Mouse (Mus musculus): ENCODE results near the gene Chd6.

Chd6 gene

DNA sequence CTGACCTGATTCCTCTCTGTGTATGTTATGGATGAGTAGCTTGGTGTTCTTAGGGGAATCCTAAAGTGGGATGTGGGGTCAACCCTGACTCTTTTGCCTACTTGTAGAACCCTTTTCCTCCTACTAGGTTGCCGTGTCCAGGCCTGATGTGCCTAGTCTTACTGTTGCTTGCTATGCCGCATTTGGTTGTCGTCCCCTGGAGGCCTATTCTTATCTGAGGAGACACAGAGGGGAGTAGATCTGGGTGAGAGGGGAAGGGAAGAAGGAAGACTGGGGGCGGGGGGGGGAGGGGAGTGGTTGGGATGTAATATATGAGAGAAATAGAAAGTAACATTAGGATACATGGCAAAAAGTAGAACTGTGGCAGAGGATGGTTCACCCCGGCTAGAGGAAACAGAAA, 33.3 kb downstream of the Chd6 start:
- DNase-seq (ENCODE audit: low read depth, low spot score), result no peak

DNA sequence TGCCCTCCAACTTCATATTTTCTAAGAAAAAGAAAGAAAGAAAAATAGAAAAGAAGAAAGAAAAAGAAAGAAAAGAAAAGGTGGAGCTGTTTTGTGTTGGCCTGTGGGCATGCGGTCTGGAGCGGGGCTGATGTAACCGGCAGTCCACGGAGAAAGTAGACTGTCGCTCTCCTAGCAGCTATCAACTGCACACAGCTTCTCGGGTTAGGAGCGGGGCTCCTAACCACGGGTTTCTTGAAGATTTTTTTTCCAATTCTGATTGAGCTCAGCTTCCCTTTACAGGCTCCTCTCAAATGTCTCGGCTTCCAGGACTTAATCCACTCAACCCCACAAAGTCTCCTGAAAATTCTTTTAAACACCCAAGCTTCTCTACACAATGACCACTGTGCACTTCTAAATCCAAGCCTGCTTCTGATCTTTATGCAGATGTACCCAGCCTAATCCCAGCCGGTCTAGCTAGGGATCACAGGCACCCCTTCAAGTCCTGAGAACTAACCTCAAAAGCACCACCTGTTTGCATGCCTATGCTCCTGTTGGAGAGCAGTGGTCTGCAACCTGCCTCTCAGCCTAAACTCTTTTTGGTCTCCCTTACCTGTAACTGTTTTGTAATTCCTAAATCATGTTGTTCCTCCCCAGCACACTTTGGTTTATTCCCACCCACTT, 42.6 kb downstream of the Chd6 start:
- no peak for DNase-seq (ENCODE audit: low read depth, low spot score)

DNA sequence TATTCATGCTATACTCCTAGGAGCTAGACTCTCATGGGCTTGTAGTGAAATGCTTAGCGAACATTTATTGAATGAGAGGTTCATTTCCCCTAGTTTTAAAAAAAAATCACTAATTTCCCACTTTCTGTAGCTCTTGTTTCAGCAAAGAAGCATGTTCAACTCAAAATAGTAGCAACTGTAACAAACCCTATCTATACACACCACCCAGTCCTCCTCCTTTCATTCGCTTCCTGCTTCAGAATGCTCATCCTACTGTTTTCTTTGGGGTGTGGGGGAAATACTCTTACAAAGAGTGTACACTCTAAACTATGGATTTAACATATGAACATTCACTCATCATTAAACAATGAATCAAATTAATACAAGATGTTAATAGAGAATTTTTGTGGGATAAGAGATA, 43.3 kb downstream of the Chd6 start:
- no peak for DNase-seq (ENCODE audit: low read depth, low spot score)

DNA sequence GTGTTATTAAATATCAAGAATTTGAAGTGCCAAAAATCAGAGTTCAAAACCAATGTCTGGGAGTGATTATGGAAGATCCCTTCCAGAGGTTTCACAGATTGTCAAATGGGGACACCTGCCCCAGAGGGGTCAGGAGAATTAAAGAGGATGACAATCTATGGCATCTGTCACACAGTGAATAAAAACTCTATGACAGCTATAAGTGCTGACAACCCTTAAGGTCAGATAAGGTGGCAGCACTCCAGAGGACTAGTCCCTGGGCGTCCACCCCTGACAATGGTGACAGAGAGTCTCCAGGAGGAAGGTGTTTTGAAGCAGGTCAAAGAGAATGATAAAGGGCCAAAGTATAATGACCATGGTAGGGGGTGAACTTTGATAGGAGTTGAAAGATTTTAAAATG, 44.0 kb downstream of the Chd6 start:
- DNase-seq (ENCODE audit: low read depth, low spot score), result no peak

DNA sequence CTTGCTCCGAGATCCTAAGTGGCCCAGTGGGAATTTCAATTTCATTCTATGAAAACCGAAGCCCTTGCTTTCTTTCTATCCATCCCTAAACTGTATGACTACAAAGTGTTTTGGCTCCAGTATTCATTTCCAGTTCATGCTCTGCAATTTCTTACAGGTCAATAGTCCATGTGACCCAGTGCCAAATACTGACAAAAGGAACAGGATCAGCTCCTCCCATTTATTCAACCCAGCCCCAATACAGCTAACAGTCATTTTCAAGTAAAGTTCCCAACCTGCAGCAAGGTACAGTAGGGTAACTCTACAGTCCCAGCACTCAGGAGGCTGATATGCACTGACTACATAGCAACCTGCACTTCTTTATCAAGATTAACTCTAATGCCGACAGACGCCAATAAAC, 50.0 kb downstream of the Chd6 start:
- DNase-seq (ENCODE audit: low read depth, low spot score), result no peak

DNA sequence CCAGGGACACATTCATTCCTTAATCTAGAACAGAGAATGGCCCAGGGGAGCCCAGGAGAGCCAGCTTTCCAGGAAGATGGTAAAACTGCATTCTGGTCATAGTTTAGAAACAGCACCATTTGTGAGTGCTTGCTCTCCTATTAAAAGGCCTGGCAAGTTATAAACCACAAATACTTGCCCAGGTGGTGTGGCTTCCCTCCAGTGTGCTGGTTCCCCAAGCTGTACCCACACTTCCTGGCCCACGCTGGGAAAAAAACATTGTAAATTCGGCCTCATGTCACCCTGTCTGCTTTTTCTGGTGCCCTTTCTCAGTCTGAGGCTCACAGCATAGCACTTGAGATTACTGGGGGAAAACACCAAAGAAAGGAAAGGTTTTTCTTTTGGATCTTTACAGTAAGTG, 55.1 kb downstream of the Chd6 start:
- no peak for DNase-seq (ENCODE audit: low read depth, low spot score)

DNA sequence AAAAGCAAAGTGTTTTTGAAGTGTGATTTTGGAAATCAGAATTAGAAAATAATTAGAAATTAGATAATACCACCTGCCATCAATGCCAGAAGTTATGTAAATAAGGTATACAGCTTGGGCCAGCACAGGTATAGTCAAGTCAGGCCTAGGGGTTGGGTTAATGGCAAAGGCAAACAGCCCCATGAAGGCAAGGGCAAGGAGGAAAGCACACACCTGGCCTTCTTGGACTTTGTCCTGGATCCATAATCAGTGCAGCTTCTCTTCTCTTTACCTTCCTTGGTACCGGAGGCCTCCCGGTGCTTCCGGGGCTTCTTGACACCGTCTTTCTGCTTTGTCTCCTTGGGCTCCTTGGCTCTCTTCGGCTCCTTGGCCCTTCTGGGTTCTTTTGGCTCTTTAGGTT, 56.7 kb downstream of the Chd6 start:
- DNase-seq (ENCODE audit: low read depth, low spot score), result no peak

DNA sequence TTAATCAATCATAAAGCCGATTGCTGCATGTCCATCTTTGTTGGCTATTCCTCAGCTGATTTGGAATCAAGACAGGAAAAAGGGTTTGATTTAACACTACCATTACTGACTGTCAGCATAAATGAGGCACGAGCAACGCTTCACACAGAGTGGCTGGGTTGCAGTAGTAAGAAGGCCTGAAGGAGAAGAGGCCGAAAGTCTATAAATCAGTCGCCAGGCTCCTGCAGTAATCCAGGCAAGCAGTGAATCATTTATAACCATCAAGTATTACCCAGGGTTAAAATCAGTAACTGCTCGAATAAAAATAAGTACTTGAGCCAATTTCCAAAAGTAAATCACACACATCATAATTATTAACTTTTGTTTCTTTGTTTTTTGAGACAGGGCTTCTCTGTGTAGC, 59.4 kb downstream of the Chd6 start:
- DNase-seq (ENCODE audit: low read depth, low spot score), result no peak

DNA sequence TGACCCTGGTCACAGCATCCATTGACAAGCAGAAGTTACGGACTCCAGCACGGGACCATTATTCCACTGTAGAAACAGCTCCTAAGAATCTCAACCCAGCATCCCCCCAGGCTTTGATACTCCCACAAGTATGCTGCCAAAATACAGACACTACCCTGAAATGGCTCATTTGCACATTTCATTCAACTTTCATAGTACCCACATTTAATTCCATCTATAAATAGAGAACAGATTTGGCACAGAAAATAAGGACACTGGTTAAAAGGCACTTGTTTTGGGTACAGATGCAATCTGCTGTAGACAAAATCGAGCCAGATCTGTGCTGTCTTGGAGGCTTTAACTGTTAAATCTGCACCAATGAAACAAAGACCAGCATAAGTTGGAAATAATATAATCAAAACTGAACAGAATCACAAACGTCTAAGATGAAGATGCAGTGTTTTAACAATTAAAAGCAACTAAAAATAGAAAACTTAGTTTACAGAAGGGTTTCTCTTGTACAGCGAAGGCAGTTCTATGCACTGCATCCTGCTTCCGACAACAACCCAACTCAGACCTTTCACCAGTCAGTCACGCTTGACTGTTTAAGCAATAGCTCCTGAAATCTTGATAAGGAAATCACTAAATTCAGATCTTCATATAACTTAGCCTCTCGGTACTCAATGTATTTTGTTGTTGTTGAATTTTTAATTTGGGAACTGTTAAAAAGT, 64.2 kb downstream of the Chd6 start:
- DNase-seq (ENCODE audit: low read depth, low spot score), result no peak

DNA sequence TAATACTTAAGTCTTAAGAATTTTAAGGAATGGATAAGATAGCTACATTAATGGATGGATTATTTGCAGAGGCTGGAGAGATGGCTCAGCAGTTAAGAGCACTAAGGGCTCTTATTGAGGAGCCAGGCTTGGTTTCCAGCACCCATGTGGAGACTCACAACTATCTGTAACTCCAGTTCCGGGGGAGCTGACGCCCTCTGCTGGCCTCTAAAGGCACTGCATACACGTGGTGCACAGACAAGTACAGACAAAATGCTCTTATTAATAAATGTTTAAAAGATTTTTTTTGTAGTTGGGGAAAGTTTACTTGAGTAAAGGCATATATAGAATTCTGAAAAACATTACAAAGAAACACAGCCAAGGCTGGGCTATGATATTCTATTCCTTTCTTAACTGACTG, 66.0 kb downstream of the Chd6 start:
- DNase-seq (ENCODE audit: low read depth, low spot score), result peak; percentile 13

DNA sequence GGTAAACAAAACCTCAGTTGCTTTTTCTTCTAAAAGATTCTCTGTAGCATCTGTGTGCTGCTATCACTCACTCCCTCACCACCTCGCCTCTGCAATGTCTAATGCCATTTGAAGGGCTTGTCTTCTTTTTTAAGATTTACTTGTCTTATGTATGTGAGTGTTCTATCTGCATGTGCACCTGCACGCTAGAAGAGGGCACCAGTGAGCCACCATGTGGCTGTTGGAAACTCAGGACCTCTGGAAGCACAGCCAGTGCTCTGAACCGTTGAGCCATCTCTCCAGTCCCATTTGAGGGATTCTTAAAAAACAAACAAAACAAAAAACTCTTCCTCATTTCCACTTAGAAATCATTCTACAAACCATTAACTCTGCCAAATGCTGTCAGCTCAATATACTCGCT, 68.1 kb downstream of the Chd6 start:
- no peak for DNase-seq (ENCODE audit: low read depth, low spot score)

DNA sequence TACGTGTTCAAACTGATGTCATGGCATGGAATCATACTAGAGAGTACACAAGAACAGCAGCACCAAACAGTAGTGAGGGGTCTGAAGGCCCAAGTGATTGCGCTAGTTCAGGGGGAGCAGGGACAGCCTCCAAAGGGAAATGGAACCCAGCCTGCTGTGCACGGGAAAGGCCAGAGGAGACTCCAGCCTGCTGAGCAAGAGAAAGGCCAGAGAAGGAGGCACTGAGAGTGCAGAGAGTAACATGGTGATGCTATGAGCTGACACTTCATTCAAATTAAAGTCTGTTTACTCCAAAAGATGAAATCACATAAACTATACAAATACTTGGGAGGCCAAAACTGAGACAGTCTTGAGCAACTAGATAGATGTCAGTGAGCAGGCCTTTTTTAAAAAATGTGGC, 71.1 kb downstream of the Chd6 start:
- DNase-seq (ENCODE audit: low read depth, low spot score), result no peak

DNA sequence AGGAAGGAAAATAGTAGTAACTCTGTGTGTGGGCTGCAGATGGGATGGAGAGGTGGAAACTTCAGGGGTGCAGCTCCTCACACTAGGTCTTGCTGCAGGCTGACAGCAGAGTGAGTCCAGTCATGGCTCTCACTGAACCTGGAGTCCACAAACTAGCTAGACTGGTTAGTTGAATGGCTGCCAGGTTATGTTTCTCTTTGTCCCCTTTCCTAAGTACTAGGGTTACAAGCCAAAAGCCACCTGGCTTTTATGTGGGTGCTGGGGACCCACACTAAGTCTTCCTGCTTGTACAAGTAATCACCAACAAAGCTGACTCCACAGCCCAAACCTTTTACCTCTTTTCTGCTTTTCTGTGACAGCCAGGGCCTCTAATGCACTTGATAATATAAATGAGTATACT, 75.7 kb downstream of the Chd6 start:
- DNase-seq (ENCODE audit: low read depth, low spot score), result no peak

DNA sequence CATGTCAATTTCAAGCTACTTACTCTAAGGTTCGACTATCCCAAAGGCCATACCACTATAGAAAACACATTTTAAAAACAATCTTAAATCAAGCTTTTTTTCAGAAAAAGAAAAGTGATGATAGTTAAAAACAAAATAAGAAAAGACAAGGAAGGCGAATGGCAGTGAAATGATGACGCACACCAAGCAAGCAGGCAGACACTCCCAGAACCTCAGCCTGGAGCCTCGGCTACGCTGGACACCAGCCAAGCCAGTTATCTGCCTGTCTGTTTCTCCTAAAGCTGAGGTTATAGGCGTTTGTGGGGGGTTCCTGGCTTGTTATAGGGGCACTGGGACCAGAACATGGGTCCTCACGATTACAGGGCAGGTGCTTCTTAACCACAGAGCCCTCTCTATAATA, 76.5 kb downstream of the Chd6 start:
- DNase-seq (ENCODE audit: low read depth, low spot score), result no peak

DNA sequence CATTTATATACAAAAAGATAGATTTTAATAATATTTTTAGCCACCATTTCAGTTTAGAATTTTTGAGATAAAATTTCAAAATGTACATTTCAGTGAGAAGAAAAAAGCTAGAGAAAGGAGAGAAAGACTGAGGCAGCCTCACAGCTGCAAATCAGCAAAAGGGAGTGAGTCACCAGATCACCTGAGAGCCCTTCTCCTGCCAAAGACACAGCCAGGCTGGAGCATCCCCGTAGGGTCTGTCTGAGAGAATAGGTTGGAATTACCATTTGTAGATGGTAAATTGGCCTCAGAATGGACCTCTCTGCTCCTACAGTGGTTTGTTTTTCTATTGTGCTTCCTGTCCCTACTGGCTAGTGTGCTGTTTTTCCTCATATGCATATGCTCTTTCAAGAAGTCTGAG, 84.3 kb downstream of the Chd6 start:
- no peak for DNase-seq (ENCODE audit: low read depth, low spot score)

DNA sequence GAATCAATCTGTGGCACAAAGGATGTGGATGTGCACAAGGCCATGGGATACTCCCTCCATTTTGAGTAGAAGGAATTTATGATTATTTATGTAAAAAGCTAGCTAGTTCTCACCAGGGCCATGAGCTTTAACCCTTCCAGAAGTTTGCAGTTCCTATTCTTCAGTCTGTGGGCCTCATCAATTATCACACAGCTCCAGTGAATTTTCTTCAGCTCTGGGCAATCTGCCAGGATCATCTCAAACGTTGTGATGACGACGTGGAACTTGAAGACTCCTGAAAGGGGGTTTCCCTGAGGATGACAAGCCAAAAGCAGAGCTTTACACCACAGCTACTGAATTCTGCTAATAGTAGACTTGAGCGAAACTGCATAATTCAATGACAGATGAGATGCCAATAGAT, 91.0 kb downstream of the Chd6 start:
- no peak for DNase-seq (ENCODE audit: low read depth, low spot score)

DNA sequence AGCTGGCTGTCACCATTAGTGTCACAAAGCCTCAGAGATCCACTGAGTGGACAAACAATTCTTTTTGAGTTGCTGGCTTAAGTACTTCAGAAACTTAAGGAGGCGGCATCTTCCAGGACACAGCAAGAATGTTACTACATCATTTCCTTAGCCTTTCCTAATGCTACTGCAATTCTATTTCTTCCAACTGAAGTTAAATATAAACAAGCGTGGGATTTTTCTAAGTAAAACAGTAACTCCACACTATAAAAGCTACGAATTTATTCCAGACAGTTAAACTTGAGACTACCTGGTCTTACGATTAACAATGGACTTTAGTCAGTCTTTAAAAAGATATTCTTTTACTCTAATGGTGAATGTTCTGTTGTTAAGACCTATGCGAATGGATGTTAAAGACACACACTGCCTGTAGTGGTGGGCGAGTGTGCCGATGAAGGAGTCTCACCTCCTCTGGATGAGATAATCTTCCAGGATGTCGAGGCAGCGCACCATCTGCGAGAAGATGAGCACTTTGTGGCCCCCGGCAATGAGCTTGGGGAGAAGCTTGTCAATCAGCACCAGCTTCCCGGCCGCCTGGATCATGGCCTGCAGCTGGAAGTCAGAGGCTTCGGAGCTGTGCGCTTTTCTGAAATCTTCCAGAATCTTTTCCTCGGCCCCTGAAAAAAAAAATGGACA, 96.2 kb downstream of the Chd6 start:
- no peak for DNase-seq (ENCODE audit: low read depth, low spot score)

DNA sequence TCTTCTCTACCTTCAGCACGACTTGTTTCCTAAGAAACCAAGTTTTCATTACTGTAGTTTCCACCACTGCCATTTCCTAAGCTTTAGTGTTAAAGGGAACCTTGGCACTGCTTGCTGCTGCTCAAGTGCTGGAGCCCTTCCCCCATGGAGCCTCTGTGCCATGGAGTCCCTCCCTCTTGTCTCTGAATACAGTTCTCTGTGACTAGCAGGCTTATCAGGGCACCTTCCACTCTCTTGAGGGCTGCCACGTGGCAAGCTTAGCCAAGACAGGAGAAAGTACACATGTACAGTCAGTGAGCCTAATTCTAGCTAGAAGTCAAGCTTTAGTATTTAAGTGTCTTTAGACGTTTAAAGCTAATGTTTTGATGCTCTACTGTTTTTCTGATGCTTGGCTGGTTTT, 104.5 kb downstream of the Chd6 start:
- DNase-seq (ENCODE audit: low read depth, low spot score), result no peak

DNA sequence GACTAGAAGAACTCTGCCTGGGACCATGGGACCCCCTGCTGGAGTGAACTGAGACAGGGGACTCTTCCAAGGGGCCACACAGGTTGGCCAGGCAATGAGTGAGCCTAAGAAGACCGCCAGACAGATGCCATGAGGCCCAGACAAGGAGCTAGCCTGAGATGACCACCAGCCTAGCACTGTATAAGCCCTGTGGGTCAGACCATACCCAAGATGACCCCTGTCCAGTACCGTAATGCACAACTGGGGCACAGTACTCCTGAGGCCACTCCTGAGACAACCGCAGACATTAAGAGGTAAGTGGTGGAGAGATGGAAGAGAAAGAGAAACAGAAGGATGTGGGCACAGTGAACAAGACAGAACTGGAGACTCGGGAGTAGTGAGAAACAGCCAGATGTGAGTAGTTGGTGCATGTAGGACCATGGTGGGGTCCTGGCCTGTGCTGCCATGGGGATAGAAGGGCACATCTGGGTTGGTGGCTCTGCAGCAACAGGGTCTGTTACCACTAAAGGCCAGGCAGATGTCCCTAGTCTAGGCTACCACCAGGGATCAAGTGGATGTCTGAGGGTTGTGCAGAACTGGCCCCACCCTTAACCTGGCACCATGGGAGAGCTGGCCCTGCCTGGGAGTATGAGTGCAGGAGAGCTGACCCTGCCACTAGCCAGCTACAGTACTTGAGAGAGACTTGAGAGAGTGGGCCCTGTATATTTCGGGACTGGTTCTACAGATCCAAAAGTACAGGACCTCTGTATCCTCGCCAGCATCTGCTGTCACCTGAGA, 111.7 kb downstream of the Chd6 start:
- DNase-seq (ENCODE audit: low read depth, low spot score), result no peak

DNA sequence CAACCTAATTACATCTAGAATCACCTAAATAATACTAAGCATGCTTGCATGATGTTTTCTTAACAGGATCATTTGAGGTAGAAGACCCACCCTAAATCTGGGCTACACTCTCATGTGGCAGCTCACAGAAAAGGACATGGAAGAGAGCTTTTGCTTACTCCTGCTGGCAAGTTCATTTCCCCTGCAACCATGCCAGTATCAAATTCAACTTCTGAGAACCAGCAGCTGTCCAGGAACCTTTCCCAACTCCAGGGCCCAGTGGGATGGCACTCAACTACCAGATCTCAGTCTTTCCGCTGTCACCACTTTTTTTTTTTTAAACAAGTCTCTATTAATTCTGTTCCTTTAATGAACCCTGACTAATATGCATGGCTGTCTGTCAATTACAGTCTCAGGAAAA, 114.7 kb downstream of the Chd6 start:
- no peak for DNase-seq (ENCODE audit: low read depth, low spot score)

DNA sequence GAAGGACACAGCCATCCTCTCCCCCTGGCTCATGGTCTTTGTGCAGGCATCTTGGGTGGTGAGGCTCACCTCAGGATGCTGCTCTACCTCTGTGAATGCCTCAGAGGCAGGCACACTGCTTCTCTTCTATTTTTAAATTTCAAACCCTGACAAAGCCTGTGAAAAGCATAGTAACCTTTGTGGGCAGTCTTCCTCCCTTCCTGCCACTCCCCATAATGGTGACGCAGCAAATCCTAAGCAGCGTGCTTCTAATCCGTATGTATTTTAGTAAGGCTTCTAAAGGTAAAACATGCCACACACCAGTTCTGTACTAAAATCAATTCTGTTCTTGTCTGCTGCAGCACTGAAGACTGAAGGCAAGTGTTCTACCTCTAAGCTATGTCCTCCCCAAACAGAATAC, 116.4 kb downstream of the Chd6 start:
- no peak for DNase-seq (ENCODE audit: low read depth, low spot score)

DNA sequence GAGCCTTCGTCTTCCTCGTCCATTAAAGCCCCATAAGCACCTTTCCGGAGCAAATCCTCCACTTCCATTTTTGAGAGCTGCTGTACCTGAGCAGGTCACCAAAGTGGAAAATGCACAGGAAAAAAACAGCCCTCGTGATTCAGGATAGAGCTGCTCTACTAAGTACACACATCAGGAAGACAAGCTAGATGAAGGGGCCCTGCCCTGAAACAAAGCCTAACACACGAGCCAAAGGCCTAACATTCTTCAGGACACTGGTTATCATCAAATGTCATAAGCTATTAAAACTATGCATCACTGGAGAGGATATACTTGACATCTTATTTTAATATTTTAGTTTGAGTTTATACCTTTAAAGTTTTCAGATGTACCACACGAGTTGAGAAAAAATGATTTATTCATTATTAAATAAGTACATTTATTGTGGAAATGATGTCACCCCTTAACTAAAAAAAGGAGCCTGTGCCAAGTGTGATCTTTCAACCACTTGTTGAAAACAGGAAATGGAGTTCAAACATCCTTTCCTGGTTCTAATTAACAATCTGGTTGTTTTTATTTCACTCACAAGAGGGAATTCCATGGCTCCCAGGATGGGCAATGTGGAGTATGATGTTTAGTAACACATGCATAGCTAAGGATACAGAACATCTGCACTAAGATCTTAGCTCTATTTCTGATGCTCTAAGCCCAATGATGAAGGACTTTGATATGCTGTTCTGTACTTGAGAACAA, 118.4 kb downstream of the Chd6 start:
- DNase-seq (ENCODE audit: low read depth, low spot score), result no peak
